Mouse (Mus musculus): Measurements from ENCODE around the gene Tas2r108. TPM values are rescaled to one million over a fixed set of nuclear protein-coding genes. Genes with fewer than 3 reads are reported as not detected.

The Tas2r108 gene
- polyA plus RNA-seq (2015; fragmentation: Nextera tagmentation; extraction: Ambion mirVana): not detected in 2 replicates

DNA sequence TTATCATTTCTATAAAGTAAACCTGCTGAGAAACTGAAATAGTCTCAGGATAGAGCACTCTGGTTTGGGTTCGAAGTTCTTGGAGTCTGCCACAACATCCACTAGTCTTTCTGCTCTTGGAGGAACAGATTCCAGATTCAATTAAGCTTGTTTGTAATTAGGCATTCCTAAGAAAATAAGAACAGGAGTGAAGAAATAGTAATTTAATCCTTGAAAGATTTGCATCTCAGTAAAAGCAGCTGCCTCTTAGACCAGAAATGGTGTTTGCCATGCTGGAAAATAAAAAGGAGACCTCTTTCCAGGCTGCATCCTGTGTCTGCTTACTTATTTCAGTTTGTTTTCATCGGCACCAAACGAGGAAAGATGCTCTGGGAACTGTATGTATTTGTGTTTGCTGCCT is at the start of gene Tas2r108:
Tas2r108 (plus strand) TSS at position 301 of the 400 bp plus-strand sequence.
- no peaks in the 10 kb centered on the region for H3K9me3 ChIP-seq
- no peaks in the 10 kb centered on the region for H3K4me1 ChIP-seq
- H3K36me3 ChIP-seq (replicated peaks): no peaks in the 10 kb centered on the region
- no peak within 1 kb of the TSS for H3K9ac ChIP-seq
- H3K27me3 ChIP-seq (replicated peaks): no peaks in the 10 kb centered on the region
- no peak within 1 kb of the TSS for H3K4me3 ChIP-seq
- 93% methylated on average over 3 of the region's 3 CpGs for WGBS
- no peak for ATAC-seq (replicated peaks)
- H3K4me2 ChIP-seq: no peak within 1 kb of the TSS
- H3K27ac ChIP-seq: no peak within 1 kb of the TSS

GRCm38 (mm10) chr6:40448626-40449025 is 44.7 kb upstream of the Tas2r108 start:
- Histone ChIP-seq H3K4me1 (no peaks in the 10 kb centered on the region), H3K27ac (no peak overlapping the region), H3K4me3 (no peak overlapping the region), H3K9me3 (no peaks in the 10 kb centered on the region), H3K4me2 (no peak overlapping the region), H3K36me3 (replicated peaks) (no peaks in the 10 kb centered on the region), H3K27me3 (replicated peaks) (no peaks in the 10 kb centered on the region), H3K9ac (no peak overlapping the region)
- ATAC-seq (replicated peaks): no peak

- H3K27ac ChIP-seq: no peak overlapping the region
- no peaks in the 10 kb centered on the region for H3K27me3 ChIP-seq (replicated peaks)
- H3K4me2 ChIP-seq: no peak overlapping the region
- WGBS: 24% methylated on average over 7 of the region's 7 CpGs
- no peaks in the 10 kb centered on the region for H3K9me3 ChIP-seq
- no peak overlapping the region for H3K9ac ChIP-seq
- no peak overlapping the region for H3K4me3 ChIP-seq
- ATAC-seq (replicated peaks): no peak
- H3K36me3 ChIP-seq (replicated peaks): no peaks in the 10 kb centered on the region
- no peaks in the 10 kb centered on the region for H3K4me1 ChIP-seq
These were observed 38.8 kb upstream of the Tas2r108 start for GRCm38 (mm10) chr6:40454436-40455041.

GRCm38 (mm10) chr6:40465710-40466109 is 27.6 kb upstream of the Tas2r108 start:
- no peak overlapping the region for H3K4me2 ChIP-seq
- no peaks in the 10 kb centered on the region for H3K36me3 ChIP-seq (replicated peaks)
- H3K27me3 ChIP-seq (replicated peaks): no peaks in the 10 kb centered on the region
- no peak overlapping the region for H3K9ac ChIP-seq
- 48% methylated on average over 6 of the region's 6 CpGs for WGBS
- no peak for ATAC-seq (replicated peaks)
- H3K4me3 ChIP-seq: no peak overlapping the region
- H3K9me3 ChIP-seq: no peaks in the 10 kb centered on the region
- no peaks in the 10 kb centered on the region for H3K4me1 ChIP-seq
- H3K27ac ChIP-seq: no peak overlapping the region

DNA sequence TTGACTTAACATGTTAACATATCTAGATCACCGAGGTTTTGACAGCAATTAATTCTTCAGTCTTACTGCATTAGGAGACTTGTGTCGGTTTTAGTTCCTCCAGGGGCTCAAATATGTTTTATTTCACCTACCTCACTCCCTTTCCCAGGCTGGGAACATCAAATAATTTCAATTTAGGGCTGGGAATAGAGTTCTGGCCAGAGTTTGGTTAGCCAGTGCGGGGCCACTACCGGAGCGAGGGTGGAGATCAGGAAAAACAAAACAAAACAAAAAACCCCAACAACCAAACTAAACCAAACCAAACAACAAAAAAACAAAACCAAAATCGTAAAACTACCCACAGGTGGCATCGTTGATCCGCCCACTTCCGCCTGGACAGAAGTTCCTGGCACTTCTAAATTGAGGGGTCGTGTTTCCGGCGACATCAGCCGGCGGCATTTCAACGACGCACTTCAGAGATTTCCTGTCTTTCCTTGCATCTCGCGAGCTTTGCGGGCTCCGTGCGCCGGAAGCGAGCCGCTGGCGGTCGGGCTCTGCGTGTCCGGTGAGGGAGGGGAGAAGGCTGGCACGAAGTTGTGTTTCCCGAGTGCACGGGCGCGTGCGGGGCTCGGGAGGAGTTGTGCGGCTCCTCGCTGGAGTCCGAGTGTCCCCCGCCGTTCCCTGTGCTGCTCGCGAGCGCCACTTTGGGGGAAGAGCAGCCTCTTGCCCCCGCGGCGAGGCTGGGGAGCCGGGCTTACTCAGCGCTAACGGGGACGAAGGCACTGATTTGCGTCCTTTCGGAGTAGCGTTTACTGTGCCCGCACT is 22.2 kb upstream of the Tas2r108 start, which contains the start of gene Ssbp1:
Ssbp1 (plus strand) TSS at position 437 of the 804 bp plus-strand sequence.
- H3K27me3 ChIP-seq (replicated peaks): no peaks in the 10 kb centered on the region
- peak within 1 kb of the TSS; percentile 71 for H3K9ac ChIP-seq
- H3K9me3 ChIP-seq: no peaks in the 10 kb centered on the region
- peak; percentile 98 for ATAC-seq (replicated peaks)
- H3K4me2 ChIP-seq: peak within 1 kb of the TSS; percentile 69
- peaks cover 21% of the 10 kb centered on the region for H3K36me3 ChIP-seq (replicated peaks)
- H3K27ac ChIP-seq: peak within 1 kb of the TSS; percentile 89
- peak within 1 kb of the TSS; percentile 65 for H3K4me3 ChIP-seq
- under 1% methylated on average over 54 of the region's 54 CpGs for WGBS
- peaks cover 16% of the 10 kb centered on the region for H3K4me1 ChIP-seq

- Histone ChIP-seq H3K4me2 (peak overlapping the region; percentile 69), H3K27ac (peak overlapping the region; percentile 89), H3K36me3 (replicated peaks) (peaks cover 23% of the 10 kb centered on the region), H3K9me3 (no peaks in the 10 kb centered on the region), H3K27me3 (replicated peaks) (no peaks in the 10 kb centered on the region), H3K4me3 (peak overlapping the region; percentile 65), H3K9ac (peak overlapping the region; percentile 71), H3K4me1 (peaks cover 16% of the 10 kb centered on the region)
- under 1% methylated on average over 7 of the region's 7 CpGs for WGBS
- ATAC-seq (replicated peaks): peak; percentile 16; the same call in 1 of the 2 replicates
These were observed 21.7 kb upstream of the Tas2r108 start for GRCm38 (mm10) chr6:40471720-40472010.

DNA sequence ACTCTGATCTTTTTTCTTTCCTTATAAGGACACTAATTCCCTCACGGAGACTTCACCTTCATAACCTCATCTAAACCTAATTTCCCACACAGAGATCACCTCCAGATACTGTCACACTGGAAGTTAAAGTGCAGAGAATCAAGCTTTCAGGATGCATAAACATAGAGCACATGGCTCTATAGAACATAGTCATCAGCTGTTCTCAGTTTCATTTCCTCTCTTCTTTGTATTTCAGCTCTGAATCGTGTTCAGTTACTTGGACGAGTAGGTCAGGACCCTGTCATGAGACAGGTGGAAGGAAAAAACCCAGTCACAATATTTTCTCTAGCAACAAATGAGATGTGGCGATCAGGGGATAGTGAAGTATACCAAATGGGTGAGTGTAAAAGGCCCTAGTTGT is 17.2 kb upstream of the Tas2r108 start:
- 90% methylated on average over 4 of the region's 4 CpGs for WGBS
- H3K9me3 ChIP-seq: no peaks in the 10 kb centered on the region
- no peak overlapping the region for H3K4me2 ChIP-seq
- H3K9ac ChIP-seq: no peak overlapping the region
- no peaks in the 10 kb centered on the region for H3K27me3 ChIP-seq (replicated peaks)
- no peak for ATAC-seq (replicated peaks)
- peaks cover 37% of the 10 kb centered on the region for H3K36me3 ChIP-seq (replicated peaks)
- no peak overlapping the region for H3K4me3 ChIP-seq
- no peak overlapping the region for H3K27ac ChIP-seq
- H3K4me1 ChIP-seq: peaks cover 16% of the 10 kb centered on the region

DNA sequence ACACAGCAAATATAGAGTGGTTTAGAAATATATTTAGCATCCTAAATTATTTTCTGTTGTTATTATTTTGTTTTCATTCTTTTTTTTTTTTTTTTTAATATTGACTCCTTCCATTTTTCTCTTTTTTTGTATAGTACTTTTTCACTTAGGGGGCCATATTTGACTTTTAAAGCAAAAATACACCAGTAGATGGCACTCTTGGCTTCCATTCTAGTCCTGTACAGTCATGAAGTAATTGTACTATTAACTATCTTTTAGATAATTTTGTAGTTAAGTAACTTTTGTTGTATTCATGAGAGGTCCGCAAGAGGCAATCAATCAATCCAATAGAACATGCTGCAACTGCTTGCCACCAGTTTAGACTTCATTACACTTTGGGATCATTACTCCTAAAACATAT is 13.6 kb upstream of the Tas2r108 start:
- no peak overlapping the region for H3K4me3 ChIP-seq
- 95% methylated on average over 1 of the region's 1 CpGs for WGBS
- H3K36me3 ChIP-seq (replicated peaks): peaks cover 47% of the 10 kb centered on the region
- no peak overlapping the region for H3K9ac ChIP-seq
- H3K27me3 ChIP-seq (replicated peaks): no peaks in the 10 kb centered on the region
- H3K9me3 ChIP-seq: no peaks in the 10 kb centered on the region
- H3K27ac ChIP-seq: no peak overlapping the region
- no peaks in the 10 kb centered on the region for H3K4me1 ChIP-seq
- no peak overlapping the region for H3K4me2 ChIP-seq
- no peak for ATAC-seq (replicated peaks)

DNA sequence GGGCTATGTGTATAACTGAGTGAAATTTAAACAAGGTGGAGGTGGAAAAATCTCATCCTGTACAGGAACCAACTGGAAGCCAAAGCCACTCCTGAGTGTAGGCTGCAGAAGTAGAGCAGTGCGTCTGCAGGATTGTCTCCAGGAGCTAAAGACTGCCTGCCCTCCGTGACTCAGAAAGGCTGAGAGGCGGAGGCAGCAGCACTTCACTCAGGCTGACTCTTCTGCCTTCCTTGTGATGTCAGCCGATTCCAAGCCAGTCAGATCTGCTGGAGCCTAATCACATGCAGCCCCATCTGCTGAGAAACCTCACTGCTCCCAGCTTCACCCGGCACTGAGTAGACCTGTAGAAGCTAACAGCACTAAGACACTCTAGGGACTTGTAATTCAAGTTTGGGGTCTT is 11.0 kb upstream of the Tas2r108 start:
- no peak overlapping the region for H3K9ac ChIP-seq
- ATAC-seq (replicated peaks): no peak
- H3K4me2 ChIP-seq: no peak overlapping the region
- peaks cover 31% of the 10 kb centered on the region for H3K36me3 ChIP-seq (replicated peaks)
- 92% methylated on average over 5 of the region's 5 CpGs for WGBS
- H3K9me3 ChIP-seq: no peaks in the 10 kb centered on the region
- no peaks in the 10 kb centered on the region for H3K27me3 ChIP-seq (replicated peaks)
- H3K4me3 ChIP-seq: no peak overlapping the region
- no peaks in the 10 kb centered on the region for H3K4me1 ChIP-seq
- no peak overlapping the region for H3K27ac ChIP-seq

- Histone ChIP-seq H3K27me3 (replicated peaks) (no peaks in the 10 kb centered on the region), H3K9ac (no peak within 1 kb of the TSS), H3K36me3 (replicated peaks) (no peaks in the 10 kb centered on the region), H3K4me2 (no peak within 1 kb of the TSS), H3K27ac (no peak within 1 kb of the TSS), H3K9me3 (no peaks in the 10 kb centered on the region), H3K4me1 (no peaks in the 10 kb centered on the region), H3K4me3 (no peak within 1 kb of the TSS)
- ATAC-seq (replicated peaks): no peak
These were observed 2.4 kb upstream of the Tas2r108 start, which contains the start of gene Tas2r137 for GRCm38 (mm10) chr6:40490933-40491332. Tas2r137 (plus strand) TSS chr6:40491233.

- Histone ChIP-seq H3K4me1 (no peaks in the 10 kb centered on the region), H3K36me3 (replicated peaks) (no peaks in the 10 kb centered on the region), H3K4me3 (no peak within 1 kb of the TSS), H3K9me3 (no peaks in the 10 kb centered on the region), H3K9ac (no peak within 1 kb of the TSS), H3K27ac (no peak within 1 kb of the TSS), H3K4me2 (no peak within 1 kb of the TSS), H3K27me3 (replicated peaks) (no peaks in the 10 kb centered on the region)
- no peak for ATAC-seq (replicated peaks)
- 80% methylated on average over 1 of the region's 1 CpGs for WGBS
These were observed 26.1 kb downstream of the Tas2r108 start, which contains the start of gene Prss37 for GRCm38 (mm10) chr6:40519408-40519807. Prss37 (minus strand) TSS chr6:40519508.

Measured in midbrain, embryonic 15.5 days (tissue).